11 mouse cellular contexts compared by ENCODE assay signal in genomic region chr2:129782046-129782445, GRCm38 (mm10).
"Had no signal": no experiment of that assay in that cellular context is flagged by ENCODE, and none has a peak within 500 bp of the region (broad histone marks: within the 10 kb centered on the region; RNA-seq: fewer than 3 reads in every experiment).

No protein-coding gene starts in this region.

- DNase-seq: heart, postnatal 10 days; heart, postnatal 14 days; heart, postnatal 36 days; heart, postnatal 4 days; kidney, adult 11 months; kidney, postnatal 10 days; kidney, postnatal 14 days; kidney, postnatal 25 days; kidney, postnatal 4 days; layer of hippocampus, adult 9-11 months; layer of hippocampus, postnatal 36 days had no signal
